In the genomic region with DNA sequence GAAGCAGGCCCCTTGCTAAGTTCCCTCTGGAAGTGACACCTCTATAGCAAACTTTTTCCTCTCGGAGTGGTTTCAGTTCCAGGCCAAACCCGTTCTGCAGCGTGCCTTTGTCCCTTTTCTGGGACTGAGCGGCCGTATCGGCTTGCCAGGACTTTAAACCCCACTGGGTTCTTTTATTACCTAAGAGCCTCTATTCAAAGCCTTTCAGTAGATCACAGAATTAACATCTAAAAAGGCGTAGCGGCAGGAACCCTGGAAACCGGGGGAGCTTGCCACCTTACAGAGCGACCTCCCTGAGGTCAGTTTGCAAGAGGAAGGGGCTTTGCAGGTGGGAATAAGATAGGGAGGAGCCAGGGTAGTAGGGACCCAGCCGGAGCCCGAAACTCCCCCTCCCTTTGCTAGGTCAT, we compare ENCODE assay signal across 7 mouse cellular contexts.
DNase-seq lines count a peak whose midpoint lies in the region; ATAC-seq and TF ChIP-seq lines count a peak whose summit lies in the region.

No protein-coding gene starts in this region.

- no peaks in the 10 kb centered on the region for H3K36me3 ChIP-seq in forebrain, embryonic 11.5 days (ENCODE audit: control insufficient read depth, insufficient read depth, low read length)
- H3K36me3 ChIP-seq in kidney, embryonic 15.5 days, result no peaks in the 10 kb centered on the region
- H3K36me3 ChIP-seq in midbrain, embryonic 13.5 days, result no peaks in the 10 kb centered on the region

- H3K27me3 ChIP-seq in forebrain, embryonic 11.5 days (ENCODE audit: control insufficient read depth, insufficient read depth, low read length), result no peaks in the 10 kb centered on the region; the same call in 1 of the 2 replicates
- no peaks in the 10 kb centered on the region for H3K27me3 ChIP-seq in kidney, embryonic 15.5 days
- peaks cover 16% of the 10 kb centered on the region; the same call in 1 of the 2 replicates for H3K27me3 ChIP-seq in midbrain, embryonic 13.5 days

- peak overlapping the region; percentile 25 for H3K9ac ChIP-seq in forebrain, embryonic 11.5 days (ENCODE audit: low read length)
- no peak overlapping the region for H3K9ac ChIP-seq in kidney, embryonic 15.5 days
- peak overlapping the region; percentile 17; the same call in 1 of the 2 replicates for H3K9ac ChIP-seq in midbrain, embryonic 13.5 days (replicated peaks)

- 2% methylated on average over 12 of the region's 12 CpGs for WGBS in forebrain, embryonic 11.5 days
- WGBS in kidney, embryonic 15.5 days, result 21% methylated on average over 12 of the region's 12 CpGs
- 3% methylated on average over 12 of the region's 12 CpGs for WGBS in midbrain, embryonic 13.5 days

- peak; percentile 61 for ATAC-seq in forebrain, embryonic 11.5 days (replicated peaks; ENCODE audit: low FRiP score)
- no peak for ATAC-seq in kidney, embryonic 15.5 days (replicated peaks; ENCODE audit: low FRiP score)
- peak; percentile 40; the same call in 1 of the 2 replicates for ATAC-seq in midbrain, embryonic 13.5 days
- ATAC-seq in megakaryocyte, adult 5-6 weeks (ENCODE audit: poor library complexity, severe bottlenecking), result no peak

- H3K9me3 ChIP-seq in forebrain, embryonic 11.5 days (ENCODE audit: control insufficient read depth, low read length), result no peaks in the 10 kb centered on the region
- H3K9me3 ChIP-seq in kidney, embryonic 15.5 days (replicated peaks), result no peaks in the 10 kb centered on the region
- H3K9me3 ChIP-seq in midbrain, embryonic 13.5 days, result no peaks in the 10 kb centered on the region

- DNase-seq in forebrain, embryonic 11.5 days (ENCODE audit: low spot score), result peak; percentile 69
- DNase-seq in spleen, postnatal 14 days (ENCODE audit: low spot score in 2 of 2), result no peak
- no peak for DNase-seq in gastrocnemius, adult 2 months

- H3K4me2 ChIP-seq in forebrain, embryonic 11.5 days (ENCODE audit: low read depth, low read length, severe bottlenecking), result peak overlapping the region; percentile 40; the same call in 1 of the 2 replicates
- H3K4me2 ChIP-seq in kidney, embryonic 15.5 days, result no peak overlapping the region
- peak overlapping the region; percentile 51 for H3K4me2 ChIP-seq in midbrain, embryonic 13.5 days (replicated peaks)

- intact Hi-C loops in gastrocnemius, adult 2 months (cut with DNase I), result no loop called here

- peak overlapping the region; percentile 61; the same call in 1 of the 2 replicates for H3K27ac ChIP-seq in cortical plate, adult 2 months (ENCODE audit: insufficient read depth, low read length)
- peak overlapping the region; percentile 92 for H3K27ac ChIP-seq in forebrain, embryonic 11.5 days (ENCODE audit: low read depth, low read length)
- peak overlapping the region; percentile 68 for H3K27ac ChIP-seq in kidney, embryonic 15.5 days
- H3K27ac ChIP-seq in midbrain, embryonic 13.5 days, result peak overlapping the region; percentile 85
- H3K27ac ChIP-seq in gastrocnemius, adult 2 months, result no peak overlapping the region

- no peak for TF ChIP-seq CTCF in cortical plate, adult 2 months (IDR thresholded peaks at IDR 0.05; ENCODE audit: extremely low read depth, insufficient read depth, low read length)
- TF ChIP-seq CTCF in gastrocnemius, adult 2 months (IDR thresholded peaks at IDR 0.05), result no peak

- H3K4me1 ChIP-seq in cortical plate, adult 2 months (ENCODE audit: control insufficient read depth, insufficient read depth, low read length), result 0 out of 2 replicates have a peak, but pooled peaks cover 1% of the 10 kb centered on the region
- peaks cover 26% of the 10 kb centered on the region for H3K4me1 ChIP-seq in forebrain, embryonic 11.5 days (replicated peaks; ENCODE audit: control insufficient read depth, insufficient read depth, low read length)
- peaks cover 44% of the 10 kb centered on the region for H3K4me1 ChIP-seq in kidney, embryonic 15.5 days
- peaks cover 44% of the 10 kb centered on the region for H3K4me1 ChIP-seq in midbrain, embryonic 13.5 days (replicated peaks)

- H3K4me3 ChIP-seq in cortical plate, adult 2 months (ENCODE audit: insufficient read depth, low read length), result no peak overlapping the region
- no peak overlapping the region for H3K4me3 ChIP-seq in forebrain, embryonic 11.5 days (ENCODE audit: low read depth, low read length)
- no peak overlapping the region for H3K4me3 ChIP-seq in kidney, embryonic 15.5 days (replicated peaks)
- no peak overlapping the region for H3K4me3 ChIP-seq in midbrain, embryonic 13.5 days (replicated peaks)
- H3K4me3 ChIP-seq in gastrocnemius, adult 2 months, result no peak overlapping the region

- TF ChIP-seq POLR2A in cortical plate, adult 2 months (IDR thresholded peaks at IDR 0.05; ENCODE audit: extremely low read depth, insufficient read depth, low read length), result no peak

Comparison
In these comparisons a context has a peak if more than half of its experiments do, and no peak if none do; other contexts are left out.
1. ATAC-seq: peak in forebrain, embryonic 11.5 days (single experiment) and midbrain, embryonic 13.5 days (single experiment); none in kidney, embryonic 15.5 days (single experiment) and megakaryocyte, adult 5-6 weeks (single experiment).